Mouse (Mus musculus): ENCODE measurements around the gene Ppcdc. TPM values are rescaled to one million over a fixed set of nuclear protein-coding genes. Genes with fewer than 3 reads are reported as not detected.

The Ppcdc gene
- polyA plus RNA-seq, 1 experiment from 2014 or later: 22.5 TPM

Other genes with a start within 250 kb of the Ppcdc start
- not detected in 2 replicates for gene Trcg1, start 203.6 kb downstream of the Ppcdc start, polyA plus RNA-seq (2014; fragmentation: Nextera tagmentation; extraction: Ambion mirVana)
- 11.3 and 11.6 TPM in 2 replicates for gene 1700017B05Rik, start 177.5 kb downstream of the Ppcdc start, polyA plus RNA-seq (2014; fragmentation: Nextera tagmentation; extraction: Ambion mirVana)
- gene Scamp5, start 27.9 kb upstream of the Ppcdc start, polyA plus RNA-seq (2014; fragmentation: Nextera tagmentation; extraction: Ambion mirVana): 13.2 and 15.0 TPM in 2 replicates
- 8.7 and 8.8 TPM in 2 replicates for gene Rpp25, start 63.9 kb upstream of the Ppcdc start, polyA plus RNA-seq (2014; fragmentation: Nextera tagmentation; extraction: Ambion mirVana)
- gene Cox5a, start 81.2 kb upstream of the Ppcdc start, polyA plus RNA-seq (2014; fragmentation: Nextera tagmentation; extraction: Ambion mirVana): 688 and 702 TPM in 2 replicates
- gene Fam219b, start 97.4 kb upstream of the Ppcdc start, polyA plus RNA-seq (2014; fragmentation: Nextera tagmentation; extraction: Ambion mirVana): 15.9 and 18.2 TPM in 2 replicates
- gene Mpi, start 112.6 kb upstream of the Ppcdc start, polyA plus RNA-seq (2014; fragmentation: Nextera tagmentation; extraction: Ambion mirVana): 52.8 and 53.0 TPM in 2 replicates
- gene Scamp2, start 120.8 kb upstream of the Ppcdc start, polyA plus RNA-seq (2014; fragmentation: Nextera tagmentation; extraction: Ambion mirVana): 56.7 and 59.6 TPM in 2 replicates
- 7.3 and 10.9 TPM in 2 replicates for gene Ulk3, start 149.3 kb upstream of the Ppcdc start, polyA plus RNA-seq (2014; fragmentation: Nextera tagmentation; extraction: Ambion mirVana)
- 0.42 TPM in 1 of 2 replicates, not detected in the other for gene Cplx3, start 166.2 kb upstream of the Ppcdc start, polyA plus RNA-seq (2014; fragmentation: Nextera tagmentation; extraction: Ambion mirVana)
- not detected in 2 replicates for gene Lman1l, start 180.7 kb upstream of the Ppcdc start, polyA plus RNA-seq (2014; fragmentation: Nextera tagmentation; extraction: Ambion mirVana)
- 29.9 and 35.2 TPM in 2 replicates for gene Csk, start 213.5 kb upstream of the Ppcdc start, polyA plus RNA-seq (2014; fragmentation: Nextera tagmentation; extraction: Ambion mirVana)
- not detected in 2 replicates for gene Cyp1a2, start 243.6 kb upstream of the Ppcdc start, polyA plus RNA-seq (2014; fragmentation: Nextera tagmentation; extraction: Ambion mirVana)
- not detected in 2 replicates for gene Cyp1a1, start 247.8 kb upstream of the Ppcdc start, polyA plus RNA-seq (2014; fragmentation: Nextera tagmentation; extraction: Ambion mirVana)